Mouse (Mus musculus) c-Kit-positive CD71-positive TER-119-negative erythroid progenitor cells, embryonic 14.5 days (primary cell): ENCODE data around the gene Abhd14b.

Source experiments
- DNase-seq: peaks from one replicate; pipeline ENCODE4 v3.0.0-alpha.2; 2013; ENCODE audit warnings: low read depth

Abhd14b gene

GRCm38 (mm10) chr9:106447348-106447747, at the start of gene Abhd14b, which contains the start of gene Abhd14a:
Gene Abhd14b (plus strand): TSS chr9:106447459.
Gene Abhd14a (minus strand): TSS chr9:106447678.
- peak; percentile 62 for DNase-seq

DNA sequence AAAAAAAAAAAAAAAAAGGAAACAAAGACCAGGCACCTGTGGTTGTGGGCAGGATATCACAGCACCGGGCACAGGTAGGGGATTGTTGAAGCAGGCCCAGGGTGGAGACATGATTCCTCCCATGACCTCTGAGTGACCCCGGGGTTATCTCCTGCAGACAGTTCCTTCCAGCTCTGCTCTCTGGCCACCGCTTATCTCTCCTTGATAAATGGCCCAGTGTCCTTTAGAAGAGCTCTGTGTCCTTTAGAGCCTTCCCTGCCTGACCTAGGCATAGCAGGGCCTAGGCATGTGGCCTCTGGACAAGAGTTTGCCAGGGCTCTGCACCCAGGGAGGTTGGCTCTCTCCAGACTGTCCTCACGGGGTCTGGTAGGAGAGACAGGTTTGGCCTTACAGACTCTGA, 49.5 kb upstream of the Abhd14b start:
- DNase-seq, result no peak

- DNase-seq, result peak; percentile 79
These were observed 48.5 kb upstream of the Abhd14b start for GRCm38 (mm10) chr9:106398667-106399311.

DNA sequence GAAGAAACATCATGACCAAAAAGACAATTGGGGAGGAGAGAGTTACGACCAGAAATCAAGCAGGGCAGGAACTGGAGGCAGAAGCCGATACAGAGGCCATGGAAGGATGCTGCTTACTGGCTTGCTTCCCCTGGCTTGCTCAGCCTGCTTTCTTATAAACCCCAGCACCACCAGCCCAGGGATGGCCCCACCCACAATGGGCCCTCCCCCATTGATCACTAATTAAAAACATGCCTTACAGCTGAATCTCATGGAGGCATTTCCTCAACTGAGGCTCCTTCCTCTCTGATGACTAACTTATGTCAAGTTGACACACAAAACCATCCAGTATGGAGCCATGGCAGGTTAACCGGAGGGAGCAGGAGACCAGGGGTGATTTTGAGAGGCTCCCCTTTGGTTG, 47.5 kb upstream of the Abhd14b start:
- no peak for DNase-seq

DNA sequence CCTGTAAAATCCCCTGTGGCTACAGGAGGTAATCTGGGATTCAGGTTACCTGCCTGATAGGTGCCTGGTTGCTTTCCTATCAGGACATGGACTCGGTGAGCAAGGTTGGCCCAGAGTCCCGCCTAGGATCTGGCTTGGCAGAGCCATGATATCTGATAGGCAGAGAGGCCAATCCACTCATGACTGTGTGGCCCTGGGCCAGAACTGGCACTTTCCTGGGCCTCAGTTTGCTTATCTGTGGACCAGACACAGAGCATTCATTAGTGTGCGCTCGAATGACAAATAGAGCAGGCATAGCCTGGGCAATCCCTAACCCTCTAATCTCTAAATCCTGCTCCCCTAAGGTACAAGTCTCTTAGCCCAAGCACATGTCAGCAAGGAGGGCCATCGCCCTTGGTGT, 45.1 kb upstream of the Abhd14b start:
- no peak for DNase-seq

GRCm38 (mm10) chr9:106402607-106403375, 44.5 kb upstream of the Abhd14b start:
- no peak for DNase-seq

DNA sequence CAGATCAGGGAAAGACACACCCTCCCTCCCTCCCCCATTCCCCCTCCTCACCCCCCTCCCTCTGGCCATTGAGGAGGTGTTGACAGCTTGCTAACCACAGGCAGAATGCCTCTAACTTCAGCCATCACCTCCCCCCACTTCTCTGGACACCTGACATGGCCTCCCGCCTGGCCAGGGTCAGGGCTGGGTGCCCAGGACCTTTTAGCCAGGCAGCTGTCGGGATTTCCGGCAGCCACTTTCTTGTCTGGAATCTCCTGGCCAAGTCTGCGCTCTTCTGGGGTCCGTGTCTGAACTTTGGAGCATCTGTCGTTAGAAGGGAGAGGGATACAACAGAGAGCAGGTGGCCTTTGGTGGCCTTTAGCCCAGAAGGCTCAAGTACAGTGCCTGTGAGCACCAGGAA, 42.0 kb upstream of the Abhd14b start:
- no peak for DNase-seq

DNA sequence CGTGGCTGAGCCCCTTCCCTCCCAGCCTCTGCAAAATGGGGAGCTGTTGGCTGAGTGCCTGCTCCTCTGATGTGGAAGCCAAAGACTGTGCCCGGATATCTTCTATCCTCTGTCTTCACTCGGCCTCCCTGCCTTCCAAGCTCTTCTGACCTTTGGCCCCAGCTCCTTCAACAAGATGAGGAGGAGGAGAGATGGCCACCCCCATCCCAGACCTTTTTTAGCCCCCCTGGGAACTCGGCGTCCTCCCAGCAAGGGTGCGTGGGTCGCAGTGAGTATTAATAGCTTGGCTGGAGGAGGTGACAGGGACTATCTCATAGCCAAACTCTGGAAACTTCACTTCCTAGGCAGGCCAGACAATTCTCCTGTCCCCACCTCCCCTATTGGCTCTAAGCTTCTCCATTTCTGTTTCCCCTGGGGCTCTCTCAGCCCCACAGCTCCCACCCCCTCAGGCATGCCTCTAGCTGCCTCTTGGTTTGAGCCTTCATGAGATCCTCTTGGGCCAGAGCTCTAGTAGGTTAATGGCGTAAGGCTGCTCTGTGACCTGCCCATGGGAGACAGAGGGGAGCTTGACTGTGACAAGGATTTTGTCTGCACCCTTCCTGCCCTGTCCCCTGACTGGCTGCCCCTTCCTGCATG, 40.7 kb upstream of the Abhd14b start:
- DNase-seq, result no peak

DNA sequence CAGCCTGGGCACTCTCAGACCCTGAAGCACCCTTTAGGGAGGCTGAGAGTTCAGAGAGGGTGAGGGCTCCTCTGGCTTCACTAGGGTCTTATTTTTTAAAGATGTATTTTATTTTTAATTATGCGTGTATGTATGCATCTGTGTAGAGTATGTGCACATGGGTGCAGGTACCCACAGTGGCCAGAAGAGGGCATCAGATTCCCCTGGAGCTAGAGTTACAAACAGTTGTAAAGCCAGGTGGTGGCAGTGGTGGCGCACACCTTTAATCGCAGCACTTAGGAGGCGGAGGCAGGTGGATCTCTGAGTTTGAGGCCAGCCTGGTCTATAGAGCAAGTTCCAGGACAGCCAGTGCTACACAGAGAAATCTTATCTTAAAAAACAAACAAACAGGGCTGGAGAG, 38.2 kb upstream of the Abhd14b start:
- DNase-seq, result no peak

DNA sequence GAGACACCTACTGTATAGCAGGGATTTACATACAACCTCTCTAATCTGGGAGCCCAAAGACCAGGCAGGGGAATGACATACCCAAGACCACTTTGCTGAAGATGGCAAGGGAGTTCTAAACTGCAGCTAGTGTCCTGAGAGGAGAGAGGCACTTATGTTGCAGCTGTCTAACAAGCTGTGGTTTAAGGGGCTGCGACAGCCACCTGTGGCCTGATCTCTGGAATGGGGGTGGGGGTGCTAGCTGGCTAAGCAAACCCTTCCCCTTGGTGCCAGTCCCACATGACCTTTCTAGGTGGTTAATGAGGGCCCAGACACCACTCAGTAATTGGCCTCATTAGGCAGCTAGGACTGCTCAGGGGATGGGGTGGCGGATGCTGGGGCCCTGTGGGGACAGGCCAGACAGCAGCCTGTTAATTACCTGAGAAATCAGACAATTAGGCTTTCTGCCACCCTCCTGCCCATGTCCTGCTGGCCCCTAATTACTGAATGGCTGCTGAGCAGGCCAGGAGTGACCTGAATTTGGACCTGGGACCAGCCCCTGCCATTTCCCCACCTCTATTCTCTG, 37.1 kb upstream of the Abhd14b start:
- no peak for DNase-seq

DNA sequence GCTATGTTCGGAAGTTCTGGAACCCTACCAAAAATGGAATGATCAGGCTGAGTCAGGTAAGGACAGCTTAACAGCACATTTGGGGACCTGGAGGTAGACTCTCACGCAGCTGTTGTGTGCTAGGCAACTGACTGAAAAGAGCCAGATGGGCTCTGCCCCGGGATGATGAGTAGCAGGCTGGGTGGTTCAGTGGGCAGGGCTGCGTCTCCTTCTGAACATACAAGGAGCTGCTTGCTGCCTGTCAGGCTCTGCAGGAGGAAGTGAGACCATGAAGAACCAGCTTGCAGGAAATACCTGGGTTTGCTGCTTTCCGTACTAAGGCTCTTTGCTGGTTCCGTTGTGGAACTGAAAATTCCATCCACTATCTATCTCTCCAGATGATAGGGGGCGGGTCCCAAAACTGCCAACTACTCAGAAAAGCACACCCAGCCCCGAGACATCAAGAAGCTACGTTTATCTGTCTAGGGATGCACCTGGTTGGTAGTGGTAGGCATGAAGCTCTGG, 36.1 kb upstream of the Abhd14b start:
- DNase-seq, result no peak

GRCm38 (mm10) chr9:106411729-106412128, 35.5 kb upstream of the Abhd14b start:
- DNase-seq, result no peak

GRCm38 (mm10) chr9:106412210-106412609, 35.0 kb upstream of the Abhd14b start:
- no peak for DNase-seq

DNA sequence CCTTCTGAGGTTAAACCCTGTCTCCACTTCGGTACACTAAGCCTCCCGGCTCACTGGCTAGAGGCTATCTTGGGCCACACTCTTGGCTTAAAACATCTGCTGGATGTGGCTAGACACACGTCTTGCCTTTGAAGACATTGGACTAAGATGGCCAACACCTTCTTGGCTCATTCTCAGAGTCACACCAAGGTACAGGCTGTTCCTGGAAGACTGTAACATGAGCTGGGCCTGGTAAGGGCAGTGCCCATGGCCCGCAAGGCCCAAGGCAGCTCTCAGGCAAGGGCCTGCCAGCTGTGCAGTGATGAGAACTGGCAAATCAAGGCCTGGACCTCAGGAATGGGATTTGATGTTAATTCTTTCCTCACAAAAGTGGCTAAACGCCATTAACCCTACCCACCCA, 33.7 kb upstream of the Abhd14b start:
- DNase-seq, result no peak

GRCm38 (mm10) chr9:106416826-106417225, 30.4 kb upstream of the Abhd14b start:
- no peak for DNase-seq

DNA sequence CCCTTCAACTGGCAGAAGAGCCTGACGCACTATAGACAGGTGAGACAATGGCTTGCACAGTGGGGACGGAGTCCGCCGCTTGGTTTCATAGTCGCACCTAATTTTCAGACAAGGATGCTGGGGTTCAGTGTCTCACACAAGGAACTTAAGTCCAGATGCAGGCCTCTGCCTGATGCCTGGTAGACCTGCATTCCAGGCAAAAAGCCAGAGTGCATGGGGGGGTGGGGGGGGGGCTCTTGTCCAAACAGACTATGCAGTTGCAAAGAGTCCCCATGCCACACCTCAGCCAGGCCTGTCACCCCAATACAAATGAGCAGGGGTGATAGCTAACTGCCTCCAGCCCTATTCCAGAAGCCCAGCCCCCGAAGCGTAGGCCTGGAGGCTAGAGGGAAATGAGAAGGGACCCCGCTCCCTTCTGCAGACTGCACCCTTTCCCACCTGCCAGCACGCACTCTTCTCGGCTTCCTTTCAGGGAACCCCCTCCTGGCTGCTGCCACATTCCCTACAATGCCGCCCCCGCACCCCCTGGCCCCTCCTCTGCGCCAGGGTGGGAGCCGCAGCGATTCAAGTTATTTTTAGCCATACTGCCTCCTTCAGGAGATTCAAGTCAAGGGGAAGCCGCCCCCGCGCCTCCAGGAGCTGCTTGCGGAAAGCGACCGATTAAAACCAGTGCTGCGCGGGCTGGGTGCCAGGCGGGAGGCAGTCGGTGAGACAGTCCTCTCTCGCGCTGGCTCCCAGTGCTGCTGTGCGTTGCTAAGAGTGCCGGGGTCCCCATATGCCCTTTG, 29.2 kb upstream of the Abhd14b start:
- DNase-seq, result no peak

GRCm38 (mm10) chr9:106420608-106421007, 26.7 kb upstream of the Abhd14b start:
- no peak for DNase-seq

DNA sequence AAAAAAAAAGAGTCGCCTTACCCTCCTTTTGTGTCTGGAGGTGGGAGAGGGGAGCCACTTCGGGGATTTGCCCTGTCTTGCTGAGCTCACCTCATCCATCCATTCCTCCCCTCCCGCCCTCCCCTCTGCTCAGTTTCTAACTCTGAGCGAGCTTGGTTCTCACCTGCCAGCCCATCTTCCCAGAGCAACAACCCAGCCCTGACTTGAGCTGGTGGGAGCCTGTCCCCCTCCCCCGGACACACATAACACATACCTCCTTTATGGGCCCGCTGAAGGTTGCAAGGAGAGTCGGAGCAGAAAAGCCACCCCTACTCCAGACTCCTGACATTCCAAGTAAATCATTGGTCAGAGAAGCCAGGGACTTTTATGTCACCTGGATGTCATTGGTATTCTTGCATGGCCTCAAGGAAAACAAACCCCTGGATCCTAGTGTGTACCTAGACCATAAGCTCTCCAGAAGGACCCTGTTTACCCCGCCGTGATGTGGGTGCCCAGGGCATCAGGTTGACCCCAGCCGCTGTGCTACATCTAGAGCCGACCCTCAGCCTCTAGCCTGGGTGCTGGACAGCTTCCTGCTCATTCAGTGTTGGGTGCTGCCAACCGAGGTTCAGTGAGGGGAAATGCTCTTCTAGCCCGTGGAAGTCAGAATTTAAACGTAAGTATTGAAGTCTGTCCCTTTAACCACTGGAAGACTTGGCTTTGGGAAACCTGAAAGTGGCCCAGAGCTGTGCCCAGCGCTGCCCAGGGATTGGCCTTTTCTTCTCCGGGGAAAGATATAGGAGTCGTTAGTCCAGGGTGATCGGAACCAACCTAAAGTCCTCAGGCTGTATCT, 26.0 kb upstream of the Abhd14b start:
- DNase-seq, result no peak

DNA sequence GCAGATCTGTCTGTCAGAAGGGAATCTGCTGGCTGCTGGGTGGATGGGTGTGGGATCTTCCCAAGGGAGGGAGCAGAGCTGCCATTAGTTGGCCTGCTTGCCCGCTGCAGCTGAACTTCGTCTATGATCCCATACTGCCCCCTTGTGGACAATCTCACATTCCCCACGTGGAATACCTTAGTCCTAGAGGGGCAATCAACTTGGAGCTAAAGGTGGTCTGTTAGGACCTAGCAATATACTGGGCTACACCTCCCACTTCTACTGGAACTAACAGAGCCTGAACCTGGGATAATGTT, 25.4 kb upstream of the Abhd14b start:
- peak; percentile 69 for DNase-seq

DNA sequence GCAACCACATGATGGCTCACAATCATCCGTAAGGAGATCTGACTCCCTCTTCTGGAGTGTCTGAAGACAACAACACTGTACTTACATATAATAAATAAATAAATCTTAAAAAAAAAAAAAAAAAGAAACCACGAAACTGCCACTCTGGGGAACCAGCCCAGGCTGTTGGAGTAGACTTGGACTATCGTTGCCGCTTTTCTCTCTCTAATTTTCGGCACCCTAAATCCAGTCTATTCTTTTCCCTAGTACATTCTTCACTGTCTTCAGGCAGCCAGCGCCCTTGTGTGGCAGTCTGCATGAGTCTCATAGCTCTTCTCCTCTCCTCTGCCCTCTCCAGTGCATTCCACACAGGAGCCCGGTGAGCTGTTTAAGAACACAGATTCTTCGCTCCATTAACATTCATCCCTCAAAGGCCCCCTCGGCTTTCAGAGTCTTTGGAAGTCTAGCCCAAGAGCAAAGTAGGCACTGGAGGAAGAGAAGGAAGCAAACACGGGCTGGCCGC, 18.5 kb upstream of the Abhd14b start:
- no peak for DNase-seq
